Mouse (Mus musculus): ENCODE data around the gene Hddc3. TPM values are rescaled to one million over a fixed set of nuclear protein-coding genes. Genes with fewer than 3 reads are reported as not detected.

The Hddc3 gene
- 32.9 and 39.4 TPM in 2 replicates for polyA plus RNA-seq (2021; fragmentation: Nextera tagmentation)
- long read RNA-seq, experiment 1, transcript Hddc3-201 (4 exons, 1,510 nt) = minor isoform, 5 of 54 reads
- long read RNA-seq, experiment 1, transcript Hddc3-208 (4 exons, 696 nt) = major isoform, 16 of 54 reads
- long read RNA-seq, experiment 1, partial matches to known transcripts = 7 of 54 reads
- long read RNA-seq, experiment 1, other reads (novel, unspliced or antisense) = 21 of 54 reads
- long read RNA-seq, experiment 2, transcript Hddc3-201 (4 exons, 1,510 nt) = major isoform, 9 of 24 reads
- long read RNA-seq, experiment 2, partial matches to known transcripts = 1 of 24 reads
- long read RNA-seq, experiment 2, other reads (novel, unspliced or antisense) = 11 of 24 reads

GRCm38 (mm10) chr7:80342858-80343257 lies at the start of gene Hddc3:
Hddc3 (plus strand) TSS chr7:80343104.

GRCm38 (mm10) chr7:80294062-80294763 lies 48.7 kb upstream of the Hddc3 start, which contains the start of gene Prc1:
Prc1 (plus strand) TSS chr7:80294450.

GRCm38 (mm10) chr7:80324043-80324815 lies 18.7 kb upstream of the Hddc3 start, which contains the start of gene Rccd1:
Rccd1 (minus strand) TSS chr7:80324454.

GRCm38 (mm10) chr7:80340793-80341192 lies 2.1 kb upstream of the Hddc3 start, which contains the start of gene Unc45a:
Unc45a (minus strand) TSS chr7:80341005.

DNA sequence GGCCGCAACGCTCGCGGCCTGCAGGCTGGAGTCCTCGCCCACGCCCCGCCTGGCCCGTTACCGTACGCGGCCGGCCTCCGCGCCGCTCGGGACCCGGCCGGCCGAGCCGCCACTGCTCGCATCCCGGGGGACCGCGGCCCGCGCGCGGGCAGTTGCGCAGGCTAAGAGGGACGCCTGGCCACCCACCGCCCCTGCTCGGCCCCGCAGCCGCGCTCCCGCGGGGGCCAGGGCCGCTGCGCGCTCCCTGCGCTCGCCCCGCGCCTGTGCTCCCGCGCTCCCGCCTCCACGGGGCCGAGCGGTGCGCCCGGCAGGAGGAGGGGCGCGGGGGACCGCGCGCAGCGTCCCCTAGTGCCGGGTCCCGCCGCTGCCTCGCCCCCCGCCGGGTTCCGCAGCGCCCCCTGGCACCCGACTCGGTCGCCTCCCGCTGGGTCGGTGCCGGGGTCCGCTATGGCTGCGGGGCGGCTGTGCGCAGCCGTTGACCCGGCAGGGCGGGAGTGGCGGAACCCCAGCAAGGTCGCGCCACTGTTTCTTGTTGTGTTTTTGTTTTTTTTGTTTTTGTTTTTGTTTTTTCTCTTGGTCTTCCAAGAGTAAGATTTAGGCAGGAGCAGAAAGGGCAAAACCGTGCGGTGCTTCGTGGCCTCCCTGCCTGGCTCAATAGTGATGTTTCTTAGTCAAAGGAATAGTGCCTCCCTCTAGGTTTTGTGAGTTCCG lies 28.3 kb downstream of the Hddc3 start, which contains the start of gene Man2a2:
Gene Man2a2, minus strand, starts transcription at position 335 of the 711 bp plus-strand sequence.

DNA sequence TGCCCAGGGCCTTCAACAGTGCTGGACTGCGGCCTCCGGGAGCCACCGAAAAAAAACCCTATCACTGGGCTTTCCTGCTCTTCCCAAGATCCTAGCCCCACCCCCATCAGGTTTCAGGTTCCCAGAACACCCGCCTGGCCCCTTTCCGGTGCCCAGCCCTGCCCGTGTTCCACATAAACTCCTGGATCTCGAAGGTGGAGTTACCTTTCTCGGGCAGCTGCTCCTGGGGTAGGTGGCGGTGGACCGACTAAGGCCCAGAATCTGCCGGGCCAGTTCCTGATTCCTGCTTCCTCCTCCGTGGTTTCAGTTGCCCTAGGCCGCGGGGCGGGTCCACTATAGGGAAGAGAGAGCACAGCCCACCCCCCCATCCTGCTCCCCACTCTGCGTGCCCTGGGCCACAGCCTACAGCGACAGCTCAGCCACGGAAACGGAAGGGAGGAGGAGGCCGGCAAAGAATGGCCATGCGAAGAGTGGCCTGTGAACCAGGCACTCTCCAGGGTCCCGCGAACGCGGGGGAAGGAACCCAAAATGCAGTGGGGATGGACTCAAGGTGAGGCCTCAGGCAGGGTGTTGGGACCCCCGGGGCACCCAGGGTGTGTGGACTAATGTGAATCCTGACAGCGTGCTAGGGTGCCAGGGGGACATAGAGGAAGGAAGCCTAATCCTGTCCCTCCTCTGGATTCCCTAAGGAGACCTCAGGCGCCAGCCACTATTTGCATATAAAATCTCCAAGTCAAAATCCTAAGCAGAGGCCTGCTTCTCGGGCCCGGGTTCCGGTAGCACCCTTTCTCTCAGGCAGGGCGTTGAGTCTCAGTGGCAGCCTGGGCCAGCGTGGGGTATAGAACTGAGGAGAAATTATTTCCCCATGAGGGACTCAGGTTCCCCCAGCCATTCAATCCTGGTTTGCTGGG lies 45.0 kb downstream of the Hddc3 start, which contains the start of gene Fes:
Gene Fes, minus strand, starts transcription at position 314 of the 911 bp plus-strand sequence.

Other genes starting within 250 kb of the Hddc3 start
- gene Idh2, start 227.7 kb upstream of the Hddc3 start, polyA plus RNA-seq (2021; fragmentation: Nextera tagmentation) = 40.1 and 55.6 TPM in 2 replicates
- 8.1 and 11.0 TPM in 2 replicates for gene Sema4b, start 156.3 kb upstream of the Hddc3 start, polyA plus RNA-seq (2021; fragmentation: Nextera tagmentation)
- 53.8 and 63.6 TPM in 2 replicates for gene Cib1, start 110.3 kb upstream of the Hddc3 start, polyA plus RNA-seq (2021; fragmentation: Nextera tagmentation)
- gene Gdpgp1, start 110.2 kb upstream of the Hddc3 start, polyA plus RNA-seq (2021; fragmentation: Nextera tagmentation) = 5.7 and 5.9 TPM in 2 replicates
- 1.7 and 1.9 TPM in 2 replicates for gene Ttll13, start 96.7 kb upstream of the Hddc3 start, polyA plus RNA-seq (2021; fragmentation: Nextera tagmentation)
- 52.0 and 58.3 TPM in 2 replicates for gene Ngrn, start 81.9 kb upstream of the Hddc3 start, polyA plus RNA-seq (2021; fragmentation: Nextera tagmentation)
- gene Vps33b, start 73.5 kb upstream of the Hddc3 start, polyA plus RNA-seq (2021; fragmentation: Nextera tagmentation) = 11.1 and 11.4 TPM in 2 replicates
- 1.1 and 1.3 TPM in 2 replicates for gene Prc1, start 48.7 kb upstream of the Hddc3 start, polyA plus RNA-seq (2021; fragmentation: Nextera tagmentation)
- gene Rccd1, start 18.6 kb upstream of the Hddc3 start, polyA plus RNA-seq (2021; fragmentation: Nextera tagmentation) = 0.92 and 1.1 TPM in 2 replicates
- gene Unc45a, start 2.1 kb upstream of the Hddc3 start, polyA plus RNA-seq (2021; fragmentation: Nextera tagmentation) = 11.1 and 11.6 TPM in 2 replicates
- 12.0 and 14.3 TPM in 2 replicates for gene Man2a2, start 28.3 kb downstream of the Hddc3 start, polyA plus RNA-seq (2021; fragmentation: Nextera tagmentation)
- 0.83 and 0.92 TPM in 2 replicates for gene Fes, start 44.8 kb downstream of the Hddc3 start, polyA plus RNA-seq (2021; fragmentation: Nextera tagmentation)
- 1.5 and 4.3 TPM in 2 replicates for gene Furin, start 62.3 kb downstream of the Hddc3 start, polyA plus RNA-seq (2021; fragmentation: Nextera tagmentation)
- gene Blm, start 192.0 kb downstream of the Hddc3 start, polyA plus RNA-seq (2021; fragmentation: Nextera tagmentation) = 0.61 and 0.77 TPM in 2 replicates

All from left cerebral cortex, adult 6 months (tissue).